Mouse (Mus musculus) ES-Bruce4 (cell line): Measurements from ENCODE around the gene Med26. TPM values are rescaled to one million over a fixed set of nuclear protein-coding genes. Genes with fewer than 3 reads are reported as not detected.

Experiments
- H3K27ac ChIP-seq: 2 replicates; pipeline ENCODE4 v1.5.1; 2012; ENCODE audit warnings: low read length, inconsistent platforms; ENCODE audit not compliant: insufficient read depth
- H3K27me3 ChIP-seq: 2 replicates; pipeline ENCODE4 v1.6.1; 2012; ENCODE audit warnings: mild to moderate bottlenecking, low read length, inconsistent platforms; ENCODE audit not compliant: control insufficient read depth, poor library complexity, insufficient read depth, severe bottlenecking
- H3K36me3 ChIP-seq: 2 replicates; pipeline ENCODE4 v1.6.1; 2012; ENCODE audit warnings: inconsistent platforms, mild to moderate bottlenecking, low read length, moderate library complexity; ENCODE audit not compliant: control insufficient read depth, poor library complexity, insufficient read depth, severe bottlenecking
- H3K4me1 ChIP-seq: one replicate; pipeline ENCODE4 v1.8.1; 2011; ENCODE audit warnings: low read length; ENCODE audit not compliant: control insufficient read depth, insufficient read depth
- H3K4me3 ChIP-seq: 2 replicates; pipeline ENCODE4 v1.5.1; 2011; ENCODE audit warnings: low read depth, mild to moderate bottlenecking, low read length
- H3K9ac ChIP-seq: 2 replicates; pipeline ENCODE4 v1.6.1; 2012; ENCODE audit warnings: low read depth, mild to moderate bottlenecking, inconsistent platforms; ENCODE audit not compliant: poor library complexity, severe bottlenecking
- H3K9me3 ChIP-seq: replicated peaks from 2 replicates; pipeline ENCODE4 v1.6.1; 2012; ENCODE audit warnings: mild to moderate bottlenecking, low read length, inconsistent platforms; ENCODE audit not compliant: control insufficient read depth, poor library complexity, insufficient read depth, severe bottlenecking
- CTCF ChIP-seq: IDR thresholded peaks from one replicate; pipeline ENCODE4 v1.8.1; 2011; ENCODE audit warnings: low read depth, low read length
- EP300 ChIP-seq: IDR thresholded peaks from 2 replicates; pipeline ENCODE4 v1.6.1; 2011; ENCODE audit warnings: low read depth, low read length; ENCODE audit not compliant: insufficient read depth
- POLR2A ChIP-seq: IDR thresholded peaks from one replicate; pipeline ENCODE4 v1.8.1; 2011; ENCODE audit warnings: low read length; ENCODE audit not compliant: insufficient read depth
- polyA plus RNA-seq: library from polyadenylated mRNA; stranded (reverse); fragments of >200 nt; gene quantifications from 2 replicates; pipeline ENCODE4 v1.2.4, GENCODE M21; 2011; ENCODE audit warnings: low read depth; ENCODE audit not compliant: missing spikeins, insufficient read depth, insufficient read length

Med26 gene
- polyA plus RNA-seq, 1 experiment: 10.2 TPM

GRCm38 (mm10) chr8:72496217-72496616, 51.9 kb downstream of the Med26 start:
- H3K9ac ChIP-seq: no peak overlapping the region
- H3K9me3 ChIP-seq: no peaks in the 10 kb centered on the region
- TF ChIP-seq EP300 (no peak), CTCF (no peak), POLR2A (no peak)
- peaks cover 30% of the 10 kb centered on the region for H3K36me3 ChIP-seq
- no peak overlapping the region for H3K4me3 ChIP-seq
- H3K27me3 ChIP-seq: no peaks in the 10 kb centered on the region
- H3K4me1 ChIP-seq: peaks cover 6% of the 10 kb centered on the region
- no peak overlapping the region for H3K27ac ChIP-seq

- H3K4me1 ChIP-seq: peaks cover 2% of the 10 kb centered on the region
- H3K9ac ChIP-seq: no peak overlapping the region
- H3K27me3 ChIP-seq: no peaks in the 10 kb centered on the region
- no peak overlapping the region for H3K4me3 ChIP-seq
- H3K27ac ChIP-seq: no peak overlapping the region
- H3K36me3 ChIP-seq: peaks cover 30% of the 10 kb centered on the region
- no peak for TF ChIP-seq CTCF
- TF ChIP-seq POLR2A: no peak
- no peak for TF ChIP-seq EP300
- H3K9me3 ChIP-seq: no peaks in the 10 kb centered on the region
These were observed 52.5 kb downstream of the Med26 start for GRCm38 (mm10) chr8:72495411-72496111.

- no peaks in the 10 kb centered on the region for H3K27me3 ChIP-seq
- H3K9me3 ChIP-seq: no peaks in the 10 kb centered on the region
- H3K9ac ChIP-seq: peak overlapping the region; percentile 82
- H3K4me1 ChIP-seq: peaks cover 2% of the 10 kb centered on the region
- H3K4me3 ChIP-seq: peak overlapping the region; percentile 96
- peaks cover 29% of the 10 kb centered on the region for H3K36me3 ChIP-seq
- peak overlapping the region; percentile 80 for H3K27ac ChIP-seq
- TF ChIP-seq EP300: no peak
- TF ChIP-seq POLR2A: no peak
- TF ChIP-seq CTCF: no peak
These were observed 54.7 kb downstream of the Med26 start for GRCm38 (mm10) chr8:72493381-72493780.

GRCm38 (mm10) chr8:72492622-72493081, 55.4 kb downstream of the Med26 start:
- peaks cover 31% of the 10 kb centered on the region for H3K36me3 ChIP-seq
- no peaks in the 10 kb centered on the region for H3K9me3 ChIP-seq
- peak overlapping the region; percentile 87 for H3K9ac ChIP-seq
- 0 out of 2 replicates have a peak, but pooled peaks have one; percentile 37 for TF ChIP-seq EP300
- no peak for TF ChIP-seq POLR2A
- TF ChIP-seq CTCF: no peak
- H3K4me1 ChIP-seq: peaks cover 2% of the 10 kb centered on the region
- peak overlapping the region; percentile 96 for H3K4me3 ChIP-seq
- no peaks in the 10 kb centered on the region for H3K27me3 ChIP-seq
- peak overlapping the region; percentile 80 for H3K27ac ChIP-seq

- H3K36me3 ChIP-seq: peaks cover 32% of the 10 kb centered on the region
- no peaks in the 10 kb centered on the region for H3K9me3 ChIP-seq
- H3K27ac ChIP-seq: peak within 1 kb of the TSS; percentile 80
- no peaks in the 10 kb centered on the region for H3K27me3 ChIP-seq
- H3K9ac ChIP-seq: peak within 1 kb of the TSS; percentile 87
- TF ChIP-seq EP300 (no peak), POLR2A (no peak), CTCF (no peak)
- H3K4me3 ChIP-seq: peak within 1 kb of the TSS; percentile 96
- H3K4me1 ChIP-seq: peaks cover 2% of the 10 kb centered on the region
These were observed 56.1 kb downstream of the Med26 start, which contains the start of gene Slc35e1 for GRCm38 (mm10) chr8:72491680-72492621. Gene Slc35e1 (minus strand): TSS chr8:72492614.
